Mouse (Mus musculus): ENCODE data around the gene Mecom. TPM values are rescaled to one million over a fixed set of nuclear protein-coding genes. Genes with fewer than 3 reads are reported as not detected.
"Not testable (repeated sequence)": the region's sequence is repeated elsewhere in the genome, so short reads cannot be mapped to it uniquely, and the experiment has no call there.

The Mecom gene
- polyA plus RNA-seq, 1 experiment from 2014 or later: 46.4 TPM

- Histone ChIP-seq H3K4me2 (no peak overlapping the region), H3K36me3 (no peaks in the 10 kb centered on the region), H3K27me3 (replicated peaks) (no peaks in the 10 kb centered on the region), H3K4me3 (replicated peaks) (no peak overlapping the region), H3K9me3 (no peaks in the 10 kb centered on the region), H3K9ac (no peak overlapping the region), H3K27ac (no peak overlapping the region), H3K4me1 (no peaks in the 10 kb centered on the region)
- ATAC-seq (ENCODE audit: insufficient read depth, low FRiP score, low read depth): no peak
- 82% methylated on average over 5 of the region's 5 CpGs for WGBS
Measured at GRCm38 (mm10) chr3:30237493-30237892, 310.3 kb downstream of the Mecom start.

GRCm38 (mm10) chr3:30234018-30234417 lies 313.8 kb downstream of the Mecom start:
- no peaks in the 10 kb centered on the region for H3K27me3 ChIP-seq (replicated peaks)
- no peaks in the 10 kb centered on the region for H3K4me1 ChIP-seq
- ATAC-seq (ENCODE audit: insufficient read depth, low FRiP score, low read depth): no peak
- no peak overlapping the region for H3K4me3 ChIP-seq (replicated peaks)
- no peak overlapping the region for H3K9ac ChIP-seq
- WGBS: 79% methylated on average over 1 of the region's 1 CpGs
- no peak overlapping the region for H3K27ac ChIP-seq
- no peaks in the 10 kb centered on the region for H3K9me3 ChIP-seq
- H3K36me3 ChIP-seq: no peaks in the 10 kb centered on the region
- no peak overlapping the region for H3K4me2 ChIP-seq

DNA sequence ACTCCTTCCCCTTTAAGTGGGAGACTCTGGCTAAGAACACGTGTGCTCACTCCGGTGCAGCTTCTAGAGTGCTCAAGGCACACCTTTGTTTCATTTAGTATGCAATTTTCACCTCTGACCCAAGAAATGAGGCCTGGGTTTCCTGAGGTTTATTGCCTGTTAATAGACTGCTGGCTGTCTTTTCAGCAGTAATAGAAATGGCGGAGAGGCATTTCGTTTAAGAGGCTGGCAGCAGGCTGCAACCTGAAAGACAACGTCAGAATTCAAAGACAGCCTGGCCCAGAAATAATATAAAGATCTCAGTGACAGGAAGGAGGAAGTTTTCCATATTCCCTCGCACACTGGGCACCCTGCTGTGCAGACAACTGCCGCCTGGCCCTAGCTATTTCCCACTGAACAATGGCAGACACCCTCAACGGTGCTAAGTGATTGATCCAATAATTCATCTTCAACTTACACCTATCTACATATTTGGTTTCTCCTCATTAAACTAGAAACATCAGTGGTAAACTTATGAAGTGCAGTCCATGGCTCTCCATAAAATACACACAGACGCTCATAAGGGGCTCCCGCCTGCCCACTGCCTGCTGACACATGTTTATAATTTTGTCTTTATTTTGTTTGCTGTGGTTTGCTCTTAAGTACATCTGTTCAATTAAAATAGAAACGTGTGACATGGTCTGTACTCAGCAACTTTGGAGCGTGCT lies 319.7 kb downstream of the Mecom start:
- Histone ChIP-seq H3K27me3 (replicated peaks) (no peaks in the 10 kb centered on the region), H3K4me3 (replicated peaks) (no peak overlapping the region), H3K9ac (no peak overlapping the region), H3K27ac (no peak overlapping the region), H3K9me3 (no peaks in the 10 kb centered on the region), H3K36me3 (no peaks in the 10 kb centered on the region), H3K4me2 (no peak overlapping the region), H3K4me1 (no peaks in the 10 kb centered on the region)
- 0 out of 2 replicates have a peak, but pooled peaks have one; percentile 25 for ATAC-seq (ENCODE audit: insufficient read depth, low FRiP score, low read depth)
- 51% methylated on average over 12 of the region's 12 CpGs for WGBS

DNA sequence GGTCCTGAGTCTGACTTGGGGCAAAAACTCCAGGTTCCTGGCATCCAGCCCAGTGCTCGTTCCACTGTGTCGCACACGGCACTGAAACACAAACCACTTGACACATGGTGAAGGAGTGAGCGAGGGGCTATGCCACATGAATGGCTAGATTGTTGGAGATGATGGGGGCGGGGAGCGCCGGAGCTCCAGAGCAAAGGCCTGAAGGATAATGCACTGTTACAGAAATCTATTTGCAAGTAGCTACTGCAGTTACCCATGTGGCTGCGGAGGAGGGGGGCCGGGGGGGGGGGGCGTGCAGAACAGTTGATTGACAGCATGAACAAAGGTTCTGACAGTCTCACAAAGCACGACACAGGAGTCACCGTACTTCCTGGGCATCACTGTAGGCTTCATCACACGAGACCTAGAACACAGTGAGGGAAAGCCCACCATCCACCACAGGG lies 320.9 kb downstream of the Mecom start:
- H3K4me3 ChIP-seq (replicated peaks): no peak overlapping the region
- H3K36me3 ChIP-seq: no peaks in the 10 kb centered on the region
- 60% methylated on average over 13 of the region's 13 CpGs for WGBS
- no peaks in the 10 kb centered on the region for H3K27me3 ChIP-seq (replicated peaks)
- no peak overlapping the region; the same call in 1 of the 2 replicates for H3K27ac ChIP-seq
- no peak overlapping the region for H3K9ac ChIP-seq
- no peaks in the 10 kb centered on the region for H3K4me1 ChIP-seq
- H3K4me2 ChIP-seq: no peak overlapping the region
- ATAC-seq (ENCODE audit: insufficient read depth, low FRiP score, low read depth): peak; percentile 39
- no peaks in the 10 kb centered on the region for H3K9me3 ChIP-seq

DNA sequence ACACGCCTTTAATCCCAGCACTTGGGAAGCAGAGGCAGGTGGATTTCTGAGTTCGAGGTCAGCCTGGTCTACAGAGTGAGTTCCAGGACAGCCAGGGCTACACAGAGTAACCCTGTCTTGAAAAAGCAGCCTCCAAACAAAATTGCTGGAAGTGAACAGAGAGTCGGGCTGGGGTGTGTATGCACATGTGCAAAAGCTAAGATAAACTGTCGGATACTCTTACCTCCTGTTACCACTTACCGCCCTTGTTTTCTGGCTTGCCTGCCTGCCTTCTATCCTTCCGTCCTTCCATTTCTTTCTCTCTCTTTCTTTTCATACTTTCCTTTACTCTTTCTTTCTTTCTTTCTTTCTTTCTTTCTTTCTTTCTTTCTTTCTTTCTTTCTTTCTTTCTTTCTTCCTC lies 322.6 kb downstream of the Mecom start:
- H3K4me2 ChIP-seq; H3K36me3 ChIP-seq; H3K27me3 ChIP-seq (replicated peaks); H3K4me3 ChIP-seq (replicated peaks); H3K9me3 ChIP-seq; ATAC-seq (ENCODE audit: insufficient read depth, low FRiP score, low read depth); H3K9ac ChIP-seq; H3K27ac ChIP-seq; H3K4me1 ChIP-seq: not testable (repeated sequence)
- WGBS: 69% methylated on average over 6 of the region's 6 CpGs

GRCm38 (mm10) chr3:30220701-30221412 lies 327.0 kb downstream of the Mecom start:
- no peaks in the 10 kb centered on the region for H3K9me3 ChIP-seq
- H3K36me3 ChIP-seq: no peaks in the 10 kb centered on the region
- no peak overlapping the region for H3K27ac ChIP-seq
- H3K4me2 ChIP-seq: no peak overlapping the region
- H3K27me3 ChIP-seq (replicated peaks): no peaks in the 10 kb centered on the region
- H3K4me3 ChIP-seq (replicated peaks): no peak overlapping the region
- H3K9ac ChIP-seq: no peak overlapping the region
- H3K4me1 ChIP-seq: no peaks in the 10 kb centered on the region; the same call in 1 of the 2 replicates
- 76% methylated on average over 19 of the region's 19 CpGs for WGBS
- ATAC-seq (ENCODE audit: insufficient read depth, low FRiP score, low read depth): no peak

DNA sequence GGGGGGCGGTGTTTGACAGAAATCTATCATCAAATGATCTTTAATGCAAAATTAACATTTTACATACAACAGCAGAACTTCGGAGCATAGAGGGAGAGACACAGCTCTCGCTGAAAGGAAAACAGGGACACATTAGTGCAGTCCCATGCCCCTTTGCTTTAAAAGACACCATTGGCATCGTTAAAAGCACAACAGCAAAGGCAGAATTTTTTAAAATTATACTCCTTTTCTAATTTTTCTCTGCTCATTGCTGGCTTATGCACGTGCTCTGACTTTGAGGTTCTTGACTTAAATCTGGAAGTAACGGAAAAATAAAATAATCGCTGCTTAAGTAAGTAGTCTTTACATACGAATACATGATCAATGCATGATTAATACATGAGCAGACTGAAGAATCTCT lies 327.9 kb downstream of the Mecom start:
- no peak overlapping the region for H3K27ac ChIP-seq
- ATAC-seq (ENCODE audit: insufficient read depth, low FRiP score, low read depth): no peak
- H3K4me1 ChIP-seq: no peaks in the 10 kb centered on the region; the same call in 1 of the 2 replicates
- H3K9ac ChIP-seq: no peak overlapping the region
- H3K27me3 ChIP-seq (replicated peaks): no peaks in the 10 kb centered on the region
- peak overlapping the region; percentile 43 for H3K4me2 ChIP-seq
- 54% methylated on average over 8 of the region's 8 CpGs for WGBS
- H3K9me3 ChIP-seq: no peaks in the 10 kb centered on the region
- peak overlapping the region; percentile 24 for H3K4me3 ChIP-seq (replicated peaks)
- H3K36me3 ChIP-seq: no peaks in the 10 kb centered on the region

DNA sequence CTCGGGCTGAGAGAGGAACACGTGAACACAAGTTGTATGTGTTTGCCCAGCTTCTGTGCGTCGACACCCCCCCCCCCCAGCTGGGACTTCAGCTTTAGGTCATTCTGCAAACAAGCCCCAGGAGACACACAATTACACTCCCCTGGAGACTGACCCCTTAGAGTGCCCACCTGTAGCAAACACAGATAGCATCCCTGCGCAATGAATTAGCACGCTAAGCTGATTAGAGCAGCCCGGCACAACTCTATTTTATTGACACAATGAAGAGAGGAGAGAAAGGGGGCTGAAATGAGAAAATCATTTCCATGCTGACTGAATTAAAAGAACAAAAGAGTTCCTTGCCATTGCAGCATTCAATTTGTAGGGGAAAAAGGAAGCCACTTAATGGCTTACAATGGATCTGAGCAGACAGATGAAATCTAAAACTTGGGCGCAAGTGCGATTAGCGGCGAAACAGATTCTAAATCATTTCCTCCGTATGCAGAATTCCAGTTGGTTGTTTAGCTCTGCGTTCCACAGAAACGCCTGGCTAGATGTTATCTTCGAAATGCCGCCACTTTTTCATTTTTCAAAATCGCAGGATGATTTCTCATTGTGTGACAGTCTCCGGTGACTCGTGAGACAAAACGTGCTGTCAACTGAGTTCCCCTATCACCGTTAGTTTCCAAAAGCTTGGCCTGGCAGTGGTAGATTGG lies 328.5 kb downstream of the Mecom start:
- peak; percentile 88 for ATAC-seq (ENCODE audit: insufficient read depth, low FRiP score, low read depth)
- H3K27ac ChIP-seq: no peak overlapping the region
- H3K4me2 ChIP-seq: peak overlapping the region; percentile 43
- no peak overlapping the region for H3K9ac ChIP-seq
- no peaks in the 10 kb centered on the region for H3K27me3 ChIP-seq (replicated peaks)
- H3K9me3 ChIP-seq: no peaks in the 10 kb centered on the region
- H3K4me3 ChIP-seq (replicated peaks): peak overlapping the region; percentile 24
- no peaks in the 10 kb centered on the region for H3K36me3 ChIP-seq
- no peaks in the 10 kb centered on the region; the same call in 1 of the 2 replicates for H3K4me1 ChIP-seq
- WGBS: 11% methylated on average over 21 of the region's 21 CpGs

- ATAC-seq (ENCODE audit: insufficient read depth, low FRiP score, low read depth): no peak
- no peak overlapping the region for H3K27ac ChIP-seq
- 55% methylated on average over 4 of the region's 4 CpGs for WGBS
Measured at GRCm38 (mm10) chr3:30214607-30215006, 333.2 kb downstream of the Mecom start.

GRCm38 (mm10) chr3:30213540-30214170 lies 334.2 kb downstream of the Mecom start:
- Histone ChIP-seq H3K9ac (no peak overlapping the region), H3K27ac (no peak overlapping the region; the same call in 1 of the 2 replicates), H3K4me1 (peaks cover 7% of the 10 kb centered on the region; the same call in 1 of the 2 replicates), H3K9me3 (no peaks in the 10 kb centered on the region), H3K36me3 (no peaks in the 10 kb centered on the region), H3K4me3 (replicated peaks) (no peak overlapping the region), H3K27me3 (replicated peaks) (no peaks in the 10 kb centered on the region), H3K4me2 (no peak overlapping the region)
- ATAC-seq (ENCODE audit: insufficient read depth, low FRiP score, low read depth): peak; percentile 63; the same call in 1 of the 2 replicates
- 30% methylated on average over 7 of the region's 7 CpGs for WGBS

More at GRCm38 (mm10) chr3:30214607-30215006, 333.2 kb downstream of the Mecom start:
- Histone ChIP-seq H3K9me3 (no peaks in the 10 kb centered on the region), H3K36me3 (no peaks in the 10 kb centered on the region), H3K4me2 (no peak overlapping the region), H3K9ac (no peak overlapping the region), H3K27me3 (replicated peaks) (no peaks in the 10 kb centered on the region), H3K4me3 (replicated peaks) (no peak overlapping the region), H3K4me1 (peaks cover 7% of the 10 kb centered on the region)

DNA sequence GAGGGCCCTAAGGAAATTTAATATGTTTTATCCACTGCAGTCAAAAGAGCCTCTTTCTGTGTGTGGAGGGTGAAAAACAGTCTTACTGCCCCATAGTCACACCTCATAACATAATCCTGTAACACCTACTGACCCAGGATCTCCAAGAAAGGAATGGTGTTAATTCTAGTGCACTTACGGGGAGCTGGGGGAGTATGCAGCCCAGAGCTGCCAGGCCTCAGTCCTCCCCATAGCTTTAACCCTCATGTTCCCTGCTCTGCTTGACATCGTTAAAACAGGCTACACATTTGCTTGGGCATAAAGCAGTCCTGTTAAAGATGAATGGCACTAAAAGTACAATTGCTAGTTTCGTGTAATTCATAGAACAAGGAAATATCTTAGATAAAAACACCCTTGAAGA lies 335.0 kb downstream of the Mecom start:
- no peaks in the 10 kb centered on the region for H3K27me3 ChIP-seq (replicated peaks)
- no peak overlapping the region for H3K27ac ChIP-seq
- H3K4me2 ChIP-seq: no peak overlapping the region
- H3K4me3 ChIP-seq (replicated peaks): no peak overlapping the region
- no peak overlapping the region for H3K9ac ChIP-seq
- peaks cover 7% of the 10 kb centered on the region; the same call in 1 of the 2 replicates for H3K4me1 ChIP-seq
- WGBS: 37% methylated on average over 3 of the region's 3 CpGs
- no peaks in the 10 kb centered on the region for H3K36me3 ChIP-seq
- ATAC-seq (ENCODE audit: insufficient read depth, low FRiP score, low read depth): no peak
- no peaks in the 10 kb centered on the region for H3K9me3 ChIP-seq

All from stomach, embryonic 15.5 days (tissue).